Mouse (Mus musculus): ENCODE measurements around the gene Nhlrc3. TPM values are rescaled to one million over a fixed set of nuclear protein-coding genes. Genes with fewer than 3 reads are reported as not detected.

The Nhlrc3 gene
- total and polyA plus RNA-seq, 3 experiments, result 8.2 to 11.1 (median 10.2) TPM

DNA sequence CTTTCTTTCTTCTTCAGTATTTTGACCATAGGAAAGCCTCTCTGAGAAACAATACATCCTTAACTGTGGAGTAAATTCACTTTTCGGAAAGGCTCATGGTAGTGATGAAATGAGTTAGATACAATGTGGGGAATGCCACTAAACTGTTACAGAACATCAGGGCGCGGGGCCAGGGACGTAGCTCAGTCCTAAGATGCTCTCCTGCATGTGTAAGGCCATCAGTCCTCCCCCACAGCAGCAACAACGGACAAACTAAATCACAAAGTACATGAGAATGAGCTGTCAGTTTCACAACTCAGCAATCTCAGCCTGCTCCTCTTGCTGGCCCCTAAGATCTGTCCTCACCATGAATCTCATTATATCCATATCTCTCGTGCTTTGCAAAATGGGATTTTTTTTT lies 8.6 kb downstream of the Nhlrc3 start:
- no peak for DNase-seq

DNA sequence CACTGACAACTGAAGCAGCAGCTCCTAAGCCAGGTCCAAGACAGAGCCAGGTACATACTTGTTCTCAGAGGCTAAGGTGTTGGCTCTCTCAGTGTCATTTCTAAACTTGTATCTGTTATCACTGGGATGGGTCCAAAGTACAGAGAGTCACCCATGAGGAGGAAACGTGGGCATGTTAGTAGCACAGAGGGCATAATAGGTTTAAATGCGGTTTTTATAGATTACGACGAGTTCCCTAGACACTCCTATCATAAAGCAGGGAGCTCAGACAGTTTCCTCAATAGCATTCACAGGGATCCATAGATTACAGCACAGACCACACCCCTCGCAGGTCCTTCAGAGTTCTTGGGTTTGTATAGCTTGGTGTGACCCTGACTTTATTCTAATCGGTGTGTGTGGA lies 9.1 kb downstream of the Nhlrc3 start:
- DNase-seq, result no peak

GRCm38 (mm10) chr3:53453346-53453745 lies 9.8 kb downstream of the Nhlrc3 start:
- DNase-seq, result no peak

GRCm38 (mm10) chr3:53452351-53452750 lies 10.8 kb downstream of the Nhlrc3 start:
- no peak for DNase-seq

GRCm38 (mm10) chr3:53450666-53451065 lies 12.5 kb downstream of the Nhlrc3 start:
- no peak for DNase-seq

DNA sequence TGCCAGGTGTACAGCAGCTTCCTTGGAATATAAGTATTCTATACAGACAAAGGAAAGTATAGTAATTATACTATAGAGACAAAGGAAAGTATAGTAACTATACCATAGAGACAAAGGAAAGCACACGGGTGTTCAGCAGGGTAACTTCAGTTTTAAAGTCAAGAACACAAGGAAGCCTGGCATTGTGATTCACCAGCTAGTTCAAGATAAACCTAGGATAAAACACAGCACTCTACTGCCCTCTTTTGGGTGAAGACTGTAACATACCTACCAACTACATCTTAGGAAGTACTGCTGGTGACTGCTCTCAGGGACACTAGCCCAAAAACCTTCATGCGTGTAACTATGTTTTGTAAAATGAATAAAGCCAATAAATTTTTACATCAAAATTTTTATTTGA lies 14.9 kb downstream of the Nhlrc3 start:
- DNase-seq, result peak; percentile 61

GRCm38 (mm10) chr3:53446801-53447200 lies 16.3 kb downstream of the Nhlrc3 start:
- no peak for DNase-seq

- DNase-seq, result no peak
Measured at GRCm38 (mm10) chr3:53445540-53445939, 17.6 kb downstream of the Nhlrc3 start.

- DNase-seq, result no peak
Measured at GRCm38 (mm10) chr3:53436550-53436949, 26.6 kb downstream of the Nhlrc3 start.

DNA sequence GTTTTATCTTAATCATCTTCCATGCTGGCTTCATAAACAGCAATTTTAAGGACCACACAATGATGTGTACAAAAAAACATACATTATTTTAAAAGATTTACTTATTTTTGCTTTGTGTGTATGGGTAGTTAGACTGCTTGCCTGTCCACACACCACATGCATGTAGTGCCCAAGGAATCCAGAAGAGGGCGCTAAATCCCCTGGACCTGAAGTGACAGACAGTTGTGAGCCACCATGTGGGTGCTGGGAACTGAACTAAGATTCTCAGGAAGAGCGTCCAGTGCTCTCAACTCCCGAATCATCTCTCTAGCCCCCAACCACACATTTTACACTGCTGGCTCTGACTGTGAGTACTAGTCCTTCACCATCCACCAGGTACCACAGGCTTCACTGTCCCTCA lies 28.5 kb downstream of the Nhlrc3 start:
- DNase-seq, result no peak

GRCm38 (mm10) chr3:53423576-53423975 lies 39.6 kb downstream of the Nhlrc3 start:
- no peak for DNase-seq

DNA sequence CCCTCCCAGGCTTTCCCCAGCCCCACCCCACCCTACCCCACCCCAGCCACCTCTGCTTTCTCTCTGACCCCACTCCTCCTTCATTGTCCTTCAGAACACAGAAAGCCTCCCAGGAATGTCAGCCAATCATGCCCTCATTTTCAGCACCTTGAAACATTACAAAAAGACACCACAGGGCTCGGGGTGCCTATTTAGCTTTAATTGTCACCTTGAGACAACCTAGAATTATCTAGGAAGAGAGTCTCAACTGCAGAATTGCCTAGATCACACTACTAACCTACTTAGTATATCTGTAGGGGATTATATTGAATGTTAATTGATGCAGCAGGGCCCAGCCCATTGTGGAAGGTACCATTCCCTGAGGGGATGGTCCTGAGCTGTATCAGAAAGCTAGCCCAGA lies 40.4 kb downstream of the Nhlrc3 start:
- no peak for DNase-seq

DNA sequence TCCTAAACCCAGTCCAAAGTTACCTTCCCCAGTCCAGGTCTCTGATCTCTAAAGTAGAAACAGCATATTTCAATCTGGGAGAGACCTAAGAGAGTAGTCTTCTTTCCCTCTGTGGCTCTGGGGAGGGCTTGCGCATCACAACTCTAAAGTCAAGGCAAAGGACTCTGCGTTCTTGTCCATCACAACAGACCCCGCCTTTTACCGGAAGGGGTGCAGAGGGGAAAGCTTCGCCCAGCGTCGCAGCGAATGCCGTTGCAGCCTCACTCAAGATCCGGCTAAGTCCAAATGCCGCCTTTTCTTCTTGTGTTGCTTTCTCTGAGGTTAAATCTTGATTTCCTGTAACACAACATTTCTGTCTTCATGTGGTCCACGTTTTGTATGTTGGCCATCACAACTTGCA lies 41.5 kb downstream of the Nhlrc3 start:
- no peak for DNase-seq

GRCm38 (mm10) chr3:53417701-53418100 lies 45.4 kb downstream of the Nhlrc3 start:
- DNase-seq, result no peak

- DNase-seq, result no peak
Measured at GRCm38 (mm10) chr3:53416036-53416506, 47.1 kb downstream of the Nhlrc3 start.

DNA sequence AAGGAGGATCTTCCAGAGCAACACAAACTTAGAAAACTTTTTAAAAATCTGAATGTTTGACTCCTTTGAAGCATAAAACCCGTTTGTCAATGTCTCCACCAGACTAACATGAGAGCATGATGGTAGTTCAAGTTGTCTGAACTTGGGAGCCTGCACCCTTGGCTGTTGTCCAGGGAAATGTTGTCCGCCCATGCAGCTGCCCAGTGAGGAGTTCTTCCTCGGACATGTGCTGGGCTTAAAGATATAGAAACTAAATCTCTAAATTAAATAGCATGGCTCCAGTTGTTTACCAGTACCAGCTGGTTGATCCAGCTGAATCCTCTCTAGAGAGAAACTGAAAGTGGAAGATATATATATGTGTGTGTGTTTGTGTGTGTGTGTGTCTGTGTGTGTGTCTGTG lies 49.2 kb downstream of the Nhlrc3 start:
- DNase-seq, result no peak

GRCm38 (mm10) chr3:53413465-53413864 lies 49.7 kb downstream of the Nhlrc3 start:
- no peak for DNase-seq

- DNase-seq, result no peak
Measured at GRCm38 (mm10) chr3:53412259-53412658, 50.9 kb downstream of the Nhlrc3 start.

DNA sequence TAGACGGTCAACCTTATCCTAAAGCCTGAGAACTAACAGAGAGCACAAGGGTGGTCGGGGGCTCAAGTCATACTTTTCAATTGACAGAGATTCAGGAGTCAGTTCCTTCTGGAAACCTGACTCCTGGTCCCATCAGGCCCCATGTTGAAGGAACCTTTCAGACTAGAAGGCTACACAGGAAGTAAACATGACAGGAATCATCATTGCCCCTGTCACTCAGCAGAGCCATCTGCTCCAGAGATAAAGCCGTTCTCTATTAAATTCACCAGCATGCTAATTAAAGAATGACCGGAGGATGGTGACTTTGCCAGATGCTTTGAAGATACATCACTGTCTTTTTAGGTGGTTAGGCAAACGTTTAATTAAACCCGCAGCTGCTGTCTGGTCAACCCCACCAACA lies 53.1 kb downstream of the Nhlrc3 start:
- DNase-seq, result no peak

GRCm38 (mm10) chr3:53407145-53407544 lies 56.0 kb downstream of the Nhlrc3 start:
- DNase-seq, result peak; percentile 36

Other genes with a start within 250 kb of the Nhlrc3 start
- 10 to 100 TPM; 14.1 to 20.8 TPM for gene Proser1, start 334 bp upstream of the Nhlrc3 start, total RNA-seq (2021)
- gene Proser1, start 334 bp upstream of the Nhlrc3 start, polyA plus RNA-seq (2012; rRNA removed), result 50.4 and 54.1 TPM in 2 replicates
- not detected for gene Stoml3, start 25.3 kb upstream of the Nhlrc3 start, total RNA-seq (2021)
- gene Stoml3, start 25.3 kb upstream of the Nhlrc3 start, polyA plus RNA-seq (2012; rRNA removed), result not detected in 2 replicates
- under 1 TPM; 0.12 to 0.14 TPM for gene Frem2, start 194.0 kb upstream of the Nhlrc3 start, total RNA-seq (2021)
- gene Frem2, start 194.0 kb upstream of the Nhlrc3 start, polyA plus RNA-seq (2012; rRNA removed), result 0.16 and 0.29 TPM in 2 replicates